Mouse (Mus musculus) embryo, embryonic 10 days (tissue): ENCODE results near the gene AL731706.1.

Experiments
- DNase-seq: peaks from one replicate; pipeline ENCODE4 v3.0.0-alpha.2; 2015; ENCODE audit warnings: low spot score

AL731706.1 gene

GRCm38 (mm10) chr2:136835882-136836281, 55.3 kb downstream of the AL731706.1 start:
- DNase-seq = peak; percentile 14

DNA sequence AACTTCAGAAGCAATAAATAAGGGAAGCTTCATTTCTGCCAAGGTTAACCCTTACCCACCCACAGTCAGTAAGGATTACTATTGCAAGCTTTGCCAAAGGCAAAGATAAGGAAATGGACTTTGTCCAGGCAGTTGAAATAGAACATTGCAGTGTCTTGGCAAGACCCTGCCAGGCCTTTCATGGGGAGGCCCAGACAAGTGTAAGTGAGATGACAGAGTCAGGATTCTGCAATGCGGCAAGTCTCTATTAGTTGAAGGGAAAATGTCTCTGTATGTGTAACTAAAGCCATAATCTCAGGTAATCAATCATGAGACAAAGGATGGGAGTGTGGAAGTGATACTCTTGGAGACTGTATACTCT, 56.5 kb downstream of the AL731706.1 start:
- no peak for DNase-seq

GRCm38 (mm10) chr2:136833976-136834714, 57.0 kb downstream of the AL731706.1 start:
- DNase-seq = no peak

DNA sequence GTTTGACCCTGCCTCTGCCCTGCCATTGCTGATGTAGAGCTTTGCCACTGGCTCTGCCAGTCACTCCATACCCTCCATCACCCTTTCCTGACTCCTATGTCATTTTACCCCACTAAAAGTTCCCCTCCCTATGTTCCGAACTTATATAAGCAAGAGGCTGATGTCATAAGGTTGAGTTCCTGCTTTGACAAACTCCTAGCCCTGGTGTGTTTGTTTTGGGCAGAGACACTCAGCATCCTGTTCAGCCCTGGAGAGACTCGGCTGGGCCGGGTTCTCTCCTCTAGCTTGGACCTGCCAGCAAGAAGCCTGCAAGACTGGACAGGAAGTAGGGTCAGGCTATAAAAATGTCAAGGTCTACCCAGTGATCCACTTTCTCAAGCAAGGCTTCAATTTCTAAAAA, 58.3 kb downstream of the AL731706.1 start:
- peak; percentile 11 for DNase-seq
